Mouse (Mus musculus): ENCODE measurements around the gene Arl15. TPM values are rescaled to one million over a fixed set of nuclear protein-coding genes. Genes with fewer than 3 reads are reported as not detected.

Arl15 gene
- polyA plus RNA-seq, 1 experiment from 2014 or later = 19.5 TPM

DNA sequence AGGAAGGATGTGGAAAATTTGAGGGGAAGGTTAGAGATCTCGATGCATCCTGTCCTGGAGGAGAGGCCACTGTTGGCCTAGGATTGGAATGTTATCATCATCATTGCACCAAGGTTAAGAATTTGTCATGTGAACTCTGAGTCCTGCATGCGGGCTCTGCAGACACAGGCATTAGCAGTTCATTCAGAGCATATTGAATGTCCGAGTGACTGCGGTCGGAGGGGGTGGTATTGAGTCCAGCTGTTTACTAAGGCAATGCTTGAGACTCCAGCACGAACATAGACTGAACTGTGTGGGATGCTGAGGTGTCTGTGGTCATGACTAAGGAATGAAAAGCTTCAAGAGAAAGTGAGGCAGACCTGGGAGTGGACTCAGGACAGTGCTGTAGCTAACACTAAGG, 38.6 kb downstream of the Arl15 start:
- no peaks in the 10 kb centered on the region for H3K36me3 ChIP-seq
- no peak overlapping the region for H3K9ac ChIP-seq (replicated peaks)
- ATAC-seq (replicated peaks) = no peak
- no peaks in the 10 kb centered on the region for H3K4me1 ChIP-seq
- no peak overlapping the region for H3K27ac ChIP-seq (replicated peaks)
- no peaks in the 10 kb centered on the region for H3K9me3 ChIP-seq
- H3K4me2 ChIP-seq (replicated peaks) = no peak overlapping the region
- H3K27me3 ChIP-seq = no peaks in the 10 kb centered on the region
- no peak overlapping the region for H3K4me3 ChIP-seq
- WGBS = 94% methylated on average over 6 of the region's 6 CpGs

DNA sequence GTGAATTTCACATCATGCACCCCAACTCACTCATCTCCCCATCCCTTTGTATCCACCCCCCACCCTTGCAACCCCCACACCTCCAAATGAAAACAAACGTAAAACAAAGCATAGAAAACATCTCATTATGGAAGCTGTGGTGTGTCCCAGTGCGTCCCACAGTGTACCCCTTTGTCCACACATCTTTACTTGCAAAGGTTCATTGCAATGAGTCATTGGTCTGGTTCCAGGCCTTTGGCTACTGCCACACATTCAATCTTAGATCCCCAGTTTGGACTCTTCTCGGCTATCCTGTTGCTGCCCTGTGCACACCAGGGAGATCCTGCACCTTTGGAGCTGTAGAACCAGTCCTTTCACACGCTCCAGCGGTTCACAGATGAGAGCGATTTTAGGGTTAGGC, 41.6 kb downstream of the Arl15 start:
- no peak overlapping the region for H3K27ac ChIP-seq (replicated peaks)
- 87% methylated on average over 6 of the region's 6 CpGs for WGBS
- no peak for ATAC-seq (replicated peaks)

DNA sequence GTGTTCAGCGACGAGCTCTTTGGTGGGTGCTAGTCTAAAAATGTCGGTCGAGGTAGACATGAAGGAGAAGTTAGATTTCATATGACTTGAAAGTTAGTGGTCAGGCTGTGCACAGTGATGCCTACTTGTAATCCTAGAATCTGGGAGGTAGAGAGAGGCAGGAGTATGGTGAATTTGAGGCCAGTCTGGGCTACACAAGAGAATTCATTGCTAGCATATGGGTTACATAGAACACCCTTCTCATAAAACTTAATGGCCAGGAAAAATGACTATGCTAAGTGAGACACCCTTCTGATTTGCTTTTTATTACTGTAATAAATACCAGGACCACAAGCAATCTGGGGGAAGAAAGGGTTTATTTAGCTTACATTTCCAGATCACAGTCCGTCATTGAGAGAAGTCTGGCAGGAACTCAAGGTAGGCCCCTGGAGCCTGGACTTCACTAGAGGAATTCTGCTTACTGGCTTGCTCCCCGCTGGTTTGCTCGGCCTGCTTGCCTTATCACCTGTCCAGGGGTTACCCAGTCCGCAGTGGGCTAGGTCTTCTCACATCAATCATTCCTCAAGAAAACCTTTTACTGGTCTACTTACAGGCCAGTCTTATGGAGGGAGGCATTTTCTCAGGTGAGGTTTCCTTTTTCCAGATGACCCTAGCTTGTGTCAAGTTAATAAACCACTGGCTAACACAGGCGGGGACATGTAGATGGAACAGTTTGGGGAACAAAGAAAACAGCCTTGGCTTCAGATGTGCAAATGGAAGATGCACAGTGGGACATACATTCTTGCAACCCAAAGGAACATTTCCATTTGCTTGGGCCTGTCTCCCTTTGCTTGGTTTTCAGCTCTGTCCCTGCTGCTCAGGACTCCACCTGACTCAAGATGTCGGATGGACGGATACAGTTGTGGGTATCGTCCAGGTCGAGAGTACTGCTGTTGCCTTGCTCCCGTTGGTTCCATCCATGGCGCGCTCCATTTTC, 44.6 kb downstream of the Arl15 start:
- WGBS = 97% methylated on average over 16 of the region's 16 CpGs
- no peak for ATAC-seq (replicated peaks)
- H3K4me3 ChIP-seq = no peak overlapping the region

More for the DNA sequence above, 41.6 kb downstream of the Arl15 start:
- Histone ChIP-seq H3K9ac (replicated peaks) (no peak overlapping the region), H3K27me3 (no peaks in the 10 kb centered on the region), H3K4me2 (replicated peaks) (no peak overlapping the region), H3K4me1 (no peaks in the 10 kb centered on the region), H3K36me3 (no peaks in the 10 kb centered on the region), H3K9me3 (no peaks in the 10 kb centered on the region), H3K4me3 (no peak overlapping the region)

DNA sequence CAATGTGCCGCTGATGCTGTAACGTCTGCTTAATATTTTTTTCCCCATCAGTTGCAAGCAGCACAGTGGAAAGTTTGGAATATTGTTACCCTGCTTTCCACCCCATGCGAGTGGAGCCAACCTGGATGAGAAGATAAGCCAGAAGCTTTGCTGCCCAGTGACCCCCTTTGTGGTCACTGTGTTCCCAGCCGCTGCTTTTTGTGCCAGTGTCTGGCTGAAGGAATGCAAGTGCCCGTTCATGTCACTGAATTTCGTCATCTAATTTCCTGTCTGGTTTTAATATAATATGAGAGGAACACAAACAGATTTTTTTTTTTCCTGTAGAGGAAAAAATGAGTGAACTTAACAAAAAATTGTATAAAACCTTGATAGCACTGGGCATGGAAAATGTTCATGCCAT, 46.1 kb downstream of the Arl15 start:
- Histone ChIP-seq H3K9me3 (no peaks in the 10 kb centered on the region), H3K9ac (replicated peaks) (no peak overlapping the region), H3K4me2 (replicated peaks) (no peak overlapping the region), H3K27ac (replicated peaks) (no peak overlapping the region), H3K4me1 (no peaks in the 10 kb centered on the region), H3K27me3 (no peaks in the 10 kb centered on the region), H3K4me3 (no peak overlapping the region), H3K36me3 (no peaks in the 10 kb centered on the region)
- ATAC-seq (replicated peaks) = no peak
- 84% methylated on average over 6 of the region's 6 CpGs for WGBS

More for the DNA sequence above, 44.6 kb downstream of the Arl15 start:
- Histone ChIP-seq H3K27me3 (no peaks in the 10 kb centered on the region), H3K36me3 (no peaks in the 10 kb centered on the region), H3K4me2 (replicated peaks) (no peak overlapping the region), H3K27ac (replicated peaks) (no peak overlapping the region), H3K4me1 (no peaks in the 10 kb centered on the region), H3K9me3 (no peaks in the 10 kb centered on the region), H3K9ac (replicated peaks) (no peak overlapping the region)

DNA sequence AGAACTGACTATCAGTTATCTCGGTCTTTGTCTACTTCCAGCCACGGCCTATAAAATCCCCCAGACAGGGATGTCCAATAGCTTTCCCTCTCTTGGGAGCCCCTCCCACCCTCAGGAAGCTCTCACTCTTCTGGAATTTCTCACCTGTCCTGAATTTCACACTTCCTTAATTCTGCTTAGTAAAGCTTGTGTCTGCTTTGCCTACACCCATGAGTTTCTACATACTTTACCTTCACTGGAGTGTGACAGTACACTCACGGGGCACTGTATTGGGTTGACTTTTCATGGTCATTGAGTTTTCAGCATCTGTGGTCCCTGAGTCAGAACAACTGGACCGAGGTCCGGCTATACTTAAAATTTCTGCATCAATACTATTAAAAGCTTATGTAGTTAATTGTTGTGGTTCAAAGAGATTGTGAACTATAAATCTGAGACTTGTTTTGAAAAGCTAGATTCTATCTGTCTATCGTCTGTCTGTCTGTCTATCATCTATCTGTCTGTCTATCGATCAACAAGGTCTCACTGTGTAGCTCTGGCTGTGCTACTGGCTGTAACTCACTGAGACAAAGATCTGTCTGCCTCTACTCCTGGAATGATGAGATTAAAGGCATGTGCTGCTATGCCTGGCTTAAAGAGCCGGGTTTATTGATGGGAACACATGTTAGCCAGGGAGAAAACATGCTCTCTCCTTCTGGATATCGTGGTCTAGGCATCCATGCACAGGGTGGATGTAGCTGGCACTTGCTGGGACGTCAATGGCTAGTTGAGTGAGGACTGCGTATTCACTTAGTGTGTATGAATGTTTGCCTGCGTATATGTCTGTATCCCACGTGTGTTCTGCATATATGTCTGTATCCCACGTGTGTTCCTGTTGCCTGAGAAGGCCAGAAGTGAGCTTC, 48.4 kb downstream of the Arl15 start:
- no peak overlapping the region for H3K4me2 ChIP-seq (replicated peaks)

DNA sequence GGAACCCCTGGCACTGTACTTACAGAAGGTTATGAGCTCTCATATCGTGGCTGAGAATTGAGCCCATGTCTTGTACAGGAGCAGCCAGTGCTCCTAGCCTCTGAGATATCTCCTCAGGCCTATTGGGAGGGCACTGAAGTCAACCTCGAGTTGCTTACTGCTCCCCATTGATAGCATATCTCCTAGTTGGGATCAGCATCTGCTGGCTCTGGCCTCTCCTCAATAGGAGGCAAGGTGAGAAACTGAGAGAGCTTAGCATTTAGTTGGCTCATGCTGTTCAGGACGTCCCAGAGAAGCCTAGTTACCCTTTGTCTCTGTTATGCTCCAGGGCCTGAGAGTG, 49.0 kb downstream of the Arl15 start:
- Histone ChIP-seq H3K36me3 (no peaks in the 10 kb centered on the region), H3K9me3 (no peaks in the 10 kb centered on the region), H3K27ac (replicated peaks) (no peak overlapping the region), H3K4me3 (no peak overlapping the region), H3K4me1 (no peaks in the 10 kb centered on the region), H3K4me2 (replicated peaks) (no peak overlapping the region), H3K27me3 (no peaks in the 10 kb centered on the region), H3K9ac (replicated peaks) (no peak overlapping the region)
- WGBS = 78% methylated on average over 3 of the region's 3 CpGs
- no peak for ATAC-seq (replicated peaks)

More for the DNA sequence above, 48.4 kb downstream of the Arl15 start:
- no peaks in the 10 kb centered on the region for H3K9me3 ChIP-seq
- no peak overlapping the region for H3K27ac ChIP-seq (replicated peaks)
- no peaks in the 10 kb centered on the region for H3K4me1 ChIP-seq
- H3K27me3 ChIP-seq = no peaks in the 10 kb centered on the region
- 94% methylated on average over 14 of the region's 14 CpGs for WGBS
- H3K9ac ChIP-seq (replicated peaks) = no peak overlapping the region
- no peaks in the 10 kb centered on the region for H3K36me3 ChIP-seq
- ATAC-seq (replicated peaks) = no peak
- no peak overlapping the region for H3K4me3 ChIP-seq

DNA sequence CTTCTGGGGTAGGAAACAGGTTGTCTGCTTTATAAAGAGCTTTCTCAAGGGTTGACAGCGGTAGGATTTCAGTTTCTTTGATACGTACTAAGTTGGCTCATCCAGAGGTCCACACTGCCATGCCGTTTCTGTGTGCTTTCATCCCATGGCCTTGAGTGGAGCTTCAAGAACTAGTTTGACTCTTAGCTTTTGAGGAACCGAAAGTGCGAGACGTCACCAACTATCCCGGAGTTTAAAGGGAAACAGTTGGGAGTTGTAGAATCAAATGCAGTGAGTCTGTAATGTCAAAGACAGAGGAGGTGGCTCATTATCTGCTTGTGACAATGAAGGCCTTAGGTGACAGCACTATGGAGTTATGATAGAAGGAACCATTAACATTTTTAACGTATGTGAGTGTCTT, 49.6 kb downstream of the Arl15 start:
- Histone ChIP-seq H3K9me3 (no peaks in the 10 kb centered on the region), H3K27ac (replicated peaks) (no peak overlapping the region), H3K4me2 (replicated peaks) (no peak overlapping the region), H3K36me3 (no peaks in the 10 kb centered on the region), H3K9ac (replicated peaks) (no peak overlapping the region), H3K4me3 (no peak overlapping the region), H3K27me3 (no peaks in the 10 kb centered on the region), H3K4me1 (no peaks in the 10 kb centered on the region)
- ATAC-seq (replicated peaks) = no peak
- WGBS = 96% methylated on average over 8 of the region's 8 CpGs

DNA sequence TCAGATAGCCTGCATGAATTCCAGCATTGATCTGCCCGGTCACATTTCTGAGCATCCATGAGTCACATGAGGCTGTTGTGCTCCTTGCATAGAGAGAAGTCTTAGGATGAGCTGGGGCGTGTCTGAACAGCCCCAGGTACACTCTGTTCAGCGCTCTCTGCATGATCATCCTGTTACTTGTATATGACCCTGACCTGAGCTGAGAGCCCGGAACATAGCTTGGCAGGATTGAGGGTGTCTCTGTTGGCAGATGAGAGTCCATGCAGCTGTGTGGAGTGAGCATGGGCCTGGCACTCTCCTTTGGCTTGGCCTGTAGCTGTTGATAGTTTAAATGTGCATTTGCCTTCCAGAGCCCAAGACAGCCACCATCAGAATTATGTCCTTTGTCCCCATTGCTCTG, 50.4 kb downstream of the Arl15 start:
- ATAC-seq (replicated peaks) = no peak
- Histone ChIP-seq H3K4me1 (no peaks in the 10 kb centered on the region), H3K9me3 (no peaks in the 10 kb centered on the region), H3K4me3 (no peak overlapping the region), H3K36me3 (no peaks in the 10 kb centered on the region), H3K27ac (replicated peaks) (no peak overlapping the region), H3K27me3 (no peaks in the 10 kb centered on the region), H3K4me2 (replicated peaks) (no peak overlapping the region), H3K9ac (replicated peaks) (no peak overlapping the region)
- 94% methylated on average over 4 of the region's 4 CpGs for WGBS

DNA sequence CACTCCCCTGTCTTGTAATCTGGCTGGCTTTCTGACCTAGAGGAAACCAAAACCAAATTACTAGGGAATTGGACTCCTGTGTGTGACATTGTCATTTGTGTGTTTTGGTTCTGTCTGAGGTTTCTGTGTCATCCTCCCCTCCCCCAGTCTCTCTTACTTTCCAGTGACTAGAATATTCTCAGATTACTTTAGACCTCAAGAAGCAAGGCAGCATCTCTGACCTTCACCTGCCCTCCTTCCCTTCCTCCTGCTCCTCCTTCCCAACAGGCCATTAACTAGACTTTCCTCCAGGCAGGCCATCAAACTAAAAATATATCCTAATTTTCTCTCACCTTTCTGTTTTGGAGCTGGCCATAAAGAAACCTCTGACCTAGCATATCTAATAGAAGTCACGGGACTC, 50.9 kb downstream of the Arl15 start:
- Histone ChIP-seq H3K4me2 (replicated peaks) (no peak overlapping the region), H3K4me3 (no peak overlapping the region), H3K27ac (replicated peaks) (no peak overlapping the region), H3K4me1 (no peaks in the 10 kb centered on the region), H3K36me3 (no peaks in the 10 kb centered on the region), H3K9ac (replicated peaks) (no peak overlapping the region), H3K27me3 (no peaks in the 10 kb centered on the region), H3K9me3 (no peaks in the 10 kb centered on the region)
- ATAC-seq (replicated peaks) = no peak
- WGBS = 64% methylated on average over 1 of the region's 1 CpGs

DNA sequence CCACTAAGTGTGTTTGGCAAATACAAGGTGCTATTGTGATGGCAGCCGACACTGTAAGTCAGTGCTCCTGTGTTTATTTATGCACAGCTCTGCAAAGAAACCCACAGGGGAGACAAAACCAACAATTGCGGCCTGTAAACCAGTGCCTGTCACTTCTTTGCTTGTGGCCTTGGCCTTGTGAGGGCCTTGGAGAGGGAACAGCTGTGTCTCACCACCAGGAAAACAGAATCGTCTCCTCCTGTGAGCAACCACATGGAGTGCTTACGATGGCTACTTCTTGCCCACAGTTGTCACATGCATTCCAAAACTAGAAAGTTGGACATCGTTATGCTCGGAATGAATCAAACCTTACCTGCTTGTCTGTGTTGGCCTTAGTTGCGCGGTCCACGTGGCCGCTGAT, 52.1 kb downstream of the Arl15 start:
- ATAC-seq (replicated peaks) = no peak
- Histone ChIP-seq H3K27me3 (no peaks in the 10 kb centered on the region), H3K4me1 (no peaks in the 10 kb centered on the region), H3K36me3 (no peaks in the 10 kb centered on the region), H3K27ac (replicated peaks) (no peak overlapping the region), H3K4me3 (no peak overlapping the region), H3K4me2 (replicated peaks) (no peak overlapping the region), H3K9me3 (no peaks in the 10 kb centered on the region), H3K9ac (replicated peaks) (no peak overlapping the region)
- WGBS = 74% methylated on average over 10 of the region's 10 CpGs

DNA sequence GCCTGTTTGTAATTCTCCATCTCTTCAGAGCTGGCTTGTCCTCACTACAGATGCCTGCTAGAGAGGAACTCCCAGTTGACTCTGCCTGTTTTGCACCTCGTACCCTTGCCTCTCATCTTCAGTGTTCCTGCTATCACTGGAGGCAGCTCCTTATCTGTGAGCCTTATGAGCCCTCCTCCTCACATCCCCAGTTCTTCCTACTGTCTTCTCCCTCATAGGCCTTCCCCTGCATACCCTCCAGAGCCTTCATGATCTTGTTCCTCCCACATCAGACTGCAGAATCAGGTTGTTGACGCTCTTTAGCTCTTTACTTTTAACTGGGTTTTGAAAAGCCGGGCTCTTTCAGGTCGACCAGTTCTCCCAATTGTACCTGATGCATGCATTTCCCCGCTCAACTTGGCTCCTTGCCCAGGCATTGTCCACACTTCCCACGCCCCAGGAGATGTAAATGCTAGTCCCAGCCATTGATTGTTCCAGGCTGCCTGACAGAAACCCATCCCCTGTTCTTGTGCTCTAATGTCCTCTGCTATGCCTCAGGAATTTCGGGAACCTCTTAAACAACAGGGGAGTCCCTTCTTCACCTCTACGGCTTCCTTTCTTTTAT, 56.2 kb downstream of the Arl15 start:
- no peaks in the 10 kb centered on the region for H3K36me3 ChIP-seq
- no peak overlapping the region for H3K4me3 ChIP-seq
- no peaks in the 10 kb centered on the region for H3K27me3 ChIP-seq
- no peak overlapping the region for H3K4me2 ChIP-seq (replicated peaks)
- no peak overlapping the region for H3K9ac ChIP-seq (replicated peaks)
- 84% methylated on average over 8 of the region's 8 CpGs for WGBS
- ATAC-seq (replicated peaks) = no peak
- H3K4me1 ChIP-seq = no peaks in the 10 kb centered on the region
- no peak overlapping the region for H3K27ac ChIP-seq (replicated peaks)
- no peaks in the 10 kb centered on the region for H3K9me3 ChIP-seq
